Mouse (Mus musculus) testis, adult 2 months (tissue): ENCODE data around the gene Rhbg. TPM values are rescaled to one million over a fixed set of nuclear protein-coding genes. Genes with fewer than 3 reads are reported as not detected.

ENCODE experiments used
- H3K27ac ChIP-seq: fragments of 200-500 bp; 2 replicates; pipeline ENCODE4 v1.5.1; 2012; ENCODE audit warnings: low read depth, low read length; ENCODE audit not compliant: control insufficient read depth, insufficient read depth
- H3K27me3 ChIP-seq: fragments of 200-500 bp; 2 replicates; pipeline ENCODE4 v1.6.1; 2012; ENCODE audit warnings: mild to moderate bottlenecking, low read length, moderate library complexity; ENCODE audit not compliant: control insufficient read depth, insufficient read depth
- H3K36me3 ChIP-seq: fragments of 200-500 bp; 2 replicates; pipeline ENCODE4 v1.6.1; 2012; ENCODE audit warnings: mild to moderate bottlenecking, low read length; ENCODE audit not compliant: control insufficient read depth, insufficient read depth
- H3K4me1 ChIP-seq: fragments of 200-500 bp; 2 replicates; pipeline ENCODE4 v1.6.1; 2012; ENCODE audit warnings: low read length; ENCODE audit not compliant: control insufficient read depth, insufficient read depth
- H3K4me3 ChIP-seq: fragments of 200-500 bp; 2 replicates; pipeline ENCODE4 v1.5.1; 2012; ENCODE audit warnings: low read depth, mild to moderate bottlenecking, low read length, moderate library complexity, mixed read lengths; ENCODE audit not compliant: control insufficient read depth
- CTCF ChIP-seq: fragments of 200-500 bp; IDR thresholded peaks from 2 replicates; pipeline ENCODE4 v1.5.1; 2012; ENCODE audit warnings: low read depth, mild to moderate bottlenecking, inconsistent platforms, low read length, moderate library complexity; ENCODE audit not compliant: control insufficient read depth, insufficient read depth, insufficient replicate concordance
- POLR2A ChIP-seq: fragments of 200-500 bp; IDR thresholded peaks from 2 replicates; pipeline ENCODE4 v1.6.1; 2012; ENCODE audit warnings: low read depth, mild to moderate bottlenecking, inconsistent platforms, low read length, moderate library complexity; ENCODE audit not compliant: control insufficient read depth
- polyA plus RNA-seq: library from polyadenylated mRNA; depleted of rRNA; stranded (reverse); fragments of >200 nt; gene quantifications from 2 replicates; pipeline ENCODE4 v1.2.3, GENCODE M21; 2012; rRNA removed

Rhbg gene
- polyA plus RNA-seq, 1 experiment = 3.9 TPM

DNA sequence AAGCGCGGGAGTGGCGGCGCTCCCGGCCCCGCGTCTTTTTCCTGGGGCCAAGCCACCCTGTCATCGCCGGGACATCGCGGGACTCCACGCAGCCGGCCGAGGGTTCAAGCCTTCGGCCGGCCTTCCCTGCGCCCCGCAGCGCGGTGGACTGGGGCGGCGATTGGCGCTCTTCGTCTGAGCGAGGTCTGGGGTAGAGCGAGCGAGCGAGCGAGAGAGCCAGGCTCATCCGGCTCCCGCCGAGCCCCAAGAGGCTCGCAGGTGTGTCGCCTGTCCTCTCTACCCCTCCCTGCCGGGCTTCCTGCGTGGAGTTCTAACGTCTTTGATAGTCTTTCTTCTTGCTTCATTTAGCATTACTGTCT lies 53.6 kb downstream of the Rhbg start:
- H3K4me1 ChIP-seq = peaks cover 3% of the 10 kb centered on the region

GRCm38 (mm10) chr3:88200161-88200971 lies 54.1 kb downstream of the Rhbg start:
- no peak overlapping the region for H3K27ac ChIP-seq
- peaks cover 3% of the 10 kb centered on the region for H3K4me1 ChIP-seq
- H3K4me3 ChIP-seq = no peak overlapping the region; the same call in 1 of the 2 replicates
- no peaks in the 10 kb centered on the region for H3K36me3 ChIP-seq
- no peaks in the 10 kb centered on the region for H3K27me3 ChIP-seq
- no peak for TF ChIP-seq CTCF
- TF ChIP-seq POLR2A = no peak

More for the DNA sequence above, 53.6 kb downstream of the Rhbg start:
- Histone ChIP-seq H3K36me3 (no peaks in the 10 kb centered on the region), H3K27me3 (no peaks in the 10 kb centered on the region), H3K27ac (no peak overlapping the region), H3K4me3 (no peak overlapping the region; the same call in 1 of the 2 replicates)
- TF ChIP-seq CTCF (no peak), POLR2A (no peak)

DNA sequence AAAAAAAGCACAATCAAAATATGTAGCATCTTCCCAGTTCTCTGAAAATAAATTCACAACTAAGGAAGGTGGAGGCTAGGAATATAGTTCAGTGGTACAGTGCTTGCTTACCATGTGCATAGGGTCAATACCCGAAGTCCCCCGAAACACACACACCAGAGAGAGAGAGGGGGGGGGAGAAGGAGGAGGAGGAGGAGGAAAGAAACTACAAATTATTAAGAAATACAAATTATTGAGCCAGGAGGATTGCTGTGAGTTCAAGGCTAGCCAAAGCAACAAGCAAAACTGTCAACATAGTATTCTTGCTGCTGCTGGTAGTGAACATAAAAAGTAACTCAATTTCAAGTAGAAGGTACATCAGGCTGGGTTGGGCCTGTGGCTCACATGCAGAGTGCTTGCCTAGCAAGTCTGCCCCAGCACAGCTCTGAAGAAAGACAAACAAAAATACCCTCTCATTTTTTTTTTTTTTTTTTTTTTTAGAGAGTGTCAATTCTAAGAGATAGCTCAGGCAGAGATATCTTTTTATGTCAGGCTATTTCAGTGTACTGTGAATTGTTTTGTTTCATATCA lies 54.9 kb downstream of the Rhbg start:
- Histone ChIP-seq H3K27me3 (no peaks in the 10 kb centered on the region), H3K36me3 (no peaks in the 10 kb centered on the region), H3K4me3 (no peak overlapping the region), H3K4me1 (peaks cover 3% of the 10 kb centered on the region), H3K27ac (no peak overlapping the region)
- TF ChIP-seq POLR2A (no peak), CTCF (no peak)

- H3K27me3 ChIP-seq = no peaks in the 10 kb centered on the region
- TF ChIP-seq POLR2A = no peak
- TF ChIP-seq CTCF = no peak
- no peaks in the 10 kb centered on the region for H3K36me3 ChIP-seq
- H3K4me3 ChIP-seq = no peak overlapping the region
- peaks cover 3% of the 10 kb centered on the region for H3K4me1 ChIP-seq
- no peak overlapping the region for H3K27ac ChIP-seq
Observed at GRCm38 (mm10) chr3:88198505-88199020, 55.9 kb downstream of the Rhbg start.

DNA sequence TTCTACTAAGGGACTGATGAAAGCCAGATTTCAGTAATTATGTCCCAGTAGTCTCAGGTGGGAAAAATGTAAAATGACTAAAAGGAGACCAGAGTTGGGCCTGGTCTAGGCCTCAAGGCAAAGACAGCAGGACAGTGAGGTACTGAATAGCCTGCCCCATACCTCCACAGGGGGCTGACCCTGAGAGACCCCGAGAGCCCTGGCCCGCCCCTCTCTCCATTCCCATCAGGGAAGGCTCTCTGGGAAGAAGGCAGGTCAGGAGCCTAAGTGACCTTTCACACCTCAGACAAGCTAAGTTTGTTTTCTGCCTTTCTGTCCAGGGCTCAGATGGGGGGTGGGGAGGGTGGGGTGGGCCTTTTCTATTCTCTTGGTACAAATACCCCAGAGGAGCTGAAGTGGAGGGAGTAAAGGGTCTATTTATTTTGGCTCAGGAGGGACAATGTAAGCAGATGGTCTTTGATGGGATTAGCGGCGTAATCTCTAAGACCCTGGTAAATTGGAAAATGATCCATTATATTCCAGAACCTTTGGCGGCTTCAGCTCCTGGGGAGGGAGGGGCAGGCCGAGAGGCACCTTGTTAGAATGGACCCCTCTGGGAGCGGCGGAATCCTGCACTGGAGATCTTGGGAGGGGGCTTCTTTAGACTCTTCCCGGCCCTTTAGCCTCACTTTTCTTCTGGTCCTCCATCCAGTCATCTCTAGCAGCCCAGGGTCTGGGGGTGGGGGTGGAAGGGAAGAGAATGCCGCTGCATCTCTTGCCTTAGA lies 56.6 kb downstream of the Rhbg start:
- Histone ChIP-seq H3K4me1 (peaks cover 3% of the 10 kb centered on the region), H3K4me3 (no peak overlapping the region), H3K27ac (no peak overlapping the region), H3K27me3 (no peaks in the 10 kb centered on the region), H3K36me3 (no peaks in the 10 kb centered on the region)
- TF ChIP-seq POLR2A = no peak
- TF ChIP-seq CTCF = no peak

Other genes with a start within 250 kb of the Rhbg start
- 14.0 and 15.7 TPM in 2 replicates for gene Hapln2, start 227.1 kb downstream of the Rhbg start, polyA plus RNA-seq
- gene Gpatch4, start 211.6 kb downstream of the Rhbg start, polyA plus RNA-seq = 6.7 and 6.9 TPM in 2 replicates
- 61.7 and 61.8 TPM in 2 replicates for gene Naxe, start 196.2 kb downstream of the Rhbg start, polyA plus RNA-seq
- gene Ttc24, start 176.4 kb downstream of the Rhbg start, polyA plus RNA-seq = 176 and 193 TPM in 2 replicates
- 3.8 and 4.9 TPM in 2 replicates for gene Iqgap3, start 172.7 kb downstream of the Rhbg start, polyA plus RNA-seq
- gene Mef2d, start 112.3 kb downstream of the Rhbg start, polyA plus RNA-seq = 16.0 and 17.6 TPM in 2 replicates
- gene Gm38392, start 32.5 kb upstream of the Rhbg start, polyA plus RNA-seq = 2.2 and 2.8 TPM in 2 replicates
- 654 and 688 TPM in 2 replicates for gene Tsacc, start 42.3 kb upstream of the Rhbg start, polyA plus RNA-seq
- 342 and 349 TPM in 2 replicates for gene Cct3, start 42.4 kb upstream of the Rhbg start, polyA plus RNA-seq
- 21.7 and 22.5 TPM in 2 replicates for gene Glmp, start 70.3 kb upstream of the Rhbg start, polyA plus RNA-seq
- gene Tmem79, start 81.4 kb upstream of the Rhbg start, polyA plus RNA-seq = 9.5 TPM in 2 replicates
- gene Smg5, start 81.6 kb upstream of the Rhbg start, polyA plus RNA-seq = 105 and 112 TPM in 2 replicates
- gene Paqr6, start 109.9 kb upstream of the Rhbg start, polyA plus RNA-seq = 6.2 and 6.4 TPM in 2 replicates
- 1.7 TPM in 1 of 2 replicates, not detected in the other for gene Bglap3, start 118.0 kb upstream of the Rhbg start, polyA plus RNA-seq
- 0.31 and 0.42 TPM in 2 replicates for gene Bglap2, start 124.0 kb upstream of the Rhbg start, polyA plus RNA-seq
- gene Bglap, start 129.8 kb upstream of the Rhbg start, polyA plus RNA-seq = not detected in 2 replicates
- 27.5 and 27.9 TPM in 2 replicates for gene Pmf1, start 155.6 kb upstream of the Rhbg start, polyA plus RNA-seq
- gene Slc25a44, start 170.4 kb upstream of the Rhbg start, polyA plus RNA-seq = 12.2 and 12.7 TPM in 2 replicates
- 58.9 and 66.2 TPM in 2 replicates for gene Sema4a, start 206.5 kb upstream of the Rhbg start, polyA plus RNA-seq